Comparison of ENCODE assay signal across 26 mouse cellular contexts in genomic region chr11:67199752-67200151, GRCm38 (mm10). TPM values are rescaled to one million over a fixed set of nuclear protein-coding genes. Genes with fewer than 3 reads are reported as not detected.
DNase-seq lines count a peak whose midpoint lies in the region; ATAC-seq and TF ChIP-seq lines count a peak whose summit lies in the region.
"Had no signal": no experiment of that assay in that cellular context is flagged by ENCODE, and none has a peak within 500 bp of the region (broad histone marks: within the 10 kb centered on the region; RNA-seq: fewer than 3 reads in every experiment).

Myh1 (plus strand) TSS chr11:67200052.

- WGBS in kidney, adult 2 months, result 51% methylated on average over 4 of the region's 4 CpGs
- 78% methylated on average over 4 of the region's 4 CpGs for WGBS in intestine, postnatal 0 days
- 75% methylated on average over 4 of the region's 4 CpGs for WGBS in lung, postnatal 0 days

- TF ChIP-seq POLR2A in kidney, adult 2 months (IDR thresholded peaks at IDR 0.05; ENCODE audit: low read depth, low read length), result no peak

- DNase-seq in kidney, adult 2 months, result no peak
- no peak for DNase-seq in kidney, adult 8-10 months
- DNase-seq in gastrocnemius, adult 2 months, result no peak
- DNase-seq in gastrocnemius, postnatal 36 days, result no peak
- DNase-seq in lung, postnatal 0 days (ENCODE audit: low spot score), result no peak
- DNase-seq: cerebellum, adult 18-20 months; cerebellum, postnatal 14 days; kidney, postnatal 14 days; liver; lung, embryonic 14.5 days; right cerebral cortex, adult 18-20 months; thymus, adult 2 months; thymus, postnatal 36 days had no signal

- no peak for TF ChIP-seq EP300 in lung, postnatal 0 days (IDR thresholded peaks at IDR 0.05)

- no peaks in the 10 kb centered on the region for H3K9me3 ChIP-seq in intestine, postnatal 0 days (ENCODE audit: control insufficient read depth)
- no peaks in the 10 kb centered on the region for H3K9me3 ChIP-seq in lung, postnatal 0 days (ENCODE audit: low read length)
- H3K9me3 ChIP-seq: forebrain, embryonic 12.5 days; heart, embryonic 15.5 days; intestine, embryonic 15.5 days; neural tube, embryonic 12.5 days had no signal

- no peak within 1 kb of the TSS for H3K9ac ChIP-seq in intestine, postnatal 0 days (ENCODE audit: low read depth, low read length)
- H3K9ac ChIP-seq in lung, postnatal 0 days (replicated peaks; ENCODE audit: low read depth), result no peak within 1 kb of the TSS
- H3K9ac ChIP-seq: forebrain, embryonic 12.5 days; heart, embryonic 15.5 days; intestine, embryonic 15.5 days; liver, embryonic 14.5 days; lung, embryonic 14.5 days; neural tube, embryonic 12.5 days had no signal

- no peak for TF ChIP-seq CTCF in kidney, adult 2 months (conservative IDR thresholded peaks at IDR 0.05; ENCODE audit: insufficient read depth, insufficient read length, low read depth, low read length)
- no peak for TF ChIP-seq CTCF in gastrocnemius, adult 2 months (IDR thresholded peaks at IDR 0.05)
- no peak for TF ChIP-seq CTCF in intestine, postnatal 0 days (IDR thresholded peaks at IDR 0.05; ENCODE audit: low read depth)
- no peak for TF ChIP-seq CTCF in lung, postnatal 0 days (IDR thresholded peaks at IDR 0.05)

- H3K4me2 ChIP-seq in intestine, postnatal 0 days (replicated peaks; ENCODE audit: low read depth), result no peak within 1 kb of the TSS
- H3K4me2 ChIP-seq in lung, postnatal 0 days (replicated peaks; ENCODE audit: low read depth, low read length), result no peak within 1 kb of the TSS
- H3K4me2 ChIP-seq: forebrain, embryonic 12.5 days; heart, embryonic 15.5 days; intestine, embryonic 15.5 days; lung, embryonic 14.5 days; midbrain, embryonic 11.5 days; neural tube, embryonic 12.5 days had no signal

- no peaks in the 10 kb centered on the region for H3K27me3 ChIP-seq in kidney, adult 2 months (replicated peaks; ENCODE audit: control insufficient read depth, insufficient read depth, low read length)
- H3K27me3 ChIP-seq in intestine, postnatal 0 days (replicated peaks; ENCODE audit: control insufficient read depth, insufficient read depth, low read length), result no peaks in the 10 kb centered on the region
- H3K27me3 ChIP-seq in lung, postnatal 0 days (replicated peaks; ENCODE audit: insufficient read depth, low read length), result no peaks in the 10 kb centered on the region
- H3K27me3 ChIP-seq: forebrain, embryonic 12.5 days; heart, embryonic 15.5 days; intestine, embryonic 15.5 days; neural tube, embryonic 12.5 days had no signal

- no peaks in the 10 kb centered on the region for H3K36me3 ChIP-seq in kidney, adult 2 months (ENCODE audit: control insufficient read depth, insufficient read depth, low read length)
- H3K36me3 ChIP-seq in intestine, postnatal 0 days (ENCODE audit: control insufficient read depth, insufficient read depth), result no peaks in the 10 kb centered on the region
- no peaks in the 10 kb centered on the region for H3K36me3 ChIP-seq in lung, postnatal 0 days (ENCODE audit: insufficient read depth, low read length)
- H3K36me3 ChIP-seq: forebrain, embryonic 12.5 days; heart, embryonic 15.5 days; intestine, embryonic 15.5 days; neural tube, embryonic 12.5 days had no signal

- intact Hi-C loops in gastrocnemius, adult 2 months (cut with DNase I), result loop anchor here (5.0 kb wide), 1 partner anchor 52 kb away; no protein-coding TSS in a partner anchor
- intact Hi-C loops in gastrocnemius, postnatal 36 days (cut with DNase I), result no loop called here

- H3K4me1 ChIP-seq in kidney, adult 2 months (ENCODE audit: control insufficient read depth, insufficient read depth, low read length), result no peaks in the 10 kb centered on the region
- H3K4me1 ChIP-seq in intestine, postnatal 0 days (replicated peaks; ENCODE audit: control insufficient read depth, insufficient read depth, low read length), result no peaks in the 10 kb centered on the region
- H3K4me1 ChIP-seq in lung, postnatal 0 days (ENCODE audit: insufficient read depth, low read depth, low read length), result no peaks in the 10 kb centered on the region
- H3K4me1 ChIP-seq: forebrain, embryonic 12.5 days; heart, embryonic 15.5 days; intestine, embryonic 15.5 days; neural tube, embryonic 12.5 days had no signal

- H3K4me3 ChIP-seq in kidney, adult 2 months (ENCODE audit: insufficient read depth, low read depth, low read length), result no peak within 1 kb of the TSS
- peak within 1 kb of the TSS; percentile 59 for H3K4me3 ChIP-seq in gastrocnemius, adult 2 months
- H3K4me3 ChIP-seq in intestine, postnatal 0 days (ENCODE audit: low read depth, low read length), result no peak within 1 kb of the TSS
- no peak within 1 kb of the TSS for H3K4me3 ChIP-seq in lung, postnatal 0 days (ENCODE audit: low read depth, low read length)
- H3K4me3 ChIP-seq: erythroblast, embryonic 14.5 days; forebrain, embryonic 12.5 days; heart, embryonic 15.5 days; intestine, embryonic 15.5 days; neural tube, embryonic 12.5 days had no signal

- no peak for ATAC-seq in erythroid progenitor cell, adult 5-6 weeks (replicated peaks; ENCODE audit: low FRiP score, poor library complexity, severe bottlenecking)
- no peak for ATAC-seq in intestine, postnatal 0 days
- no peak for ATAC-seq in lung, postnatal 0 days
- ATAC-seq: hindbrain, postnatal 0 days; intestine, embryonic 15.5 days; midbrain, embryonic 16.5 days had no signal

- no peak within 1 kb of the TSS for H3K27ac ChIP-seq in kidney, adult 2 months (ENCODE audit: insufficient read depth, low read depth, low read length)
- H3K27ac ChIP-seq in gastrocnemius, adult 2 months, result peak within 1 kb of the TSS; percentile 73
- no peak within 1 kb of the TSS for H3K27ac ChIP-seq in intestine, postnatal 0 days (ENCODE audit: low read depth, low read length)
- H3K27ac ChIP-seq in lung, postnatal 0 days (ENCODE audit: low read length), result no peak within 1 kb of the TSS
- H3K27ac ChIP-seq: forebrain, embryonic 12.5 days; heart, embryonic 15.5 days; hindbrain, postnatal 0 days; intestine, embryonic 15.5 days; liver, embryonic 14.5 days; neural tube, embryonic 12.5 days had no signal

RNA-seq across cellular contexts. Expression of gene Myh1, which starts in this region (rescaled TPM):
- polyA plus RNA-seq in kidney, adult 2 months (2012; rRNA removed), result 0.15 and 13.5 TPM in 2 replicates
- total RNA-seq in gastrocnemius, adult 2 months (2021), result 1,000 to 10,000 TPM; 1,466 to 5,880 TPM
- total RNA-seq in gastrocnemius, postnatal 36 days (2021), result 1,000 to 10,000 TPM; 2,071 to 3,124 TPM
- not detected in 2 replicates for total RNA-seq in erythroid progenitor cell, adult 5-6 weeks (2015; ENCODE audit: low replicate concordance)
- total RNA-seq in erythroid progenitor cell, adult 5-6 weeks (2017; ENCODE audit: low replicate concordance), result not detected in 2 replicates
- polyA plus RNA-seq in intestine, postnatal 0 days (2015; fragmentation: Nextera tagmentation; extraction: Ambion mirVana), result 0.03 TPM in 1 of 2 replicates, not detected in the other
- 0.02 TPM in 1 of 2 replicates, not detected in the other for polyA plus RNA-seq in lung, postnatal 0 days (2015; fragmentation: Nextera tagmentation; extraction: Ambion mirVana)
- total RNA-seq: heart, postnatal 25 days; megakaryocyte, adult 5-6 weeks had no signal
- polyA plus RNA-seq: erythroblast, embryonic 14.5 days; forebrain, embryonic 12.5 days; intestine, embryonic 15.5 days; lung, embryonic 14.5 days; midbrain, embryonic 11.5 days; neural tube, embryonic 12.5 days had no signal

Comparison
In these comparisons a context has a peak if more than half of its experiments do, and no peak if none do; other contexts are left out.
1. RNA of gene Myh1 (total RNA-seq): 1,466 to 5,880 TPM in gastrocnemius, adult 2 months and 2,071 to 3,124 TPM in gastrocnemius, postnatal 36 days; not detected in erythroid progenitor cell, adult 5-6 weeks; every median in the first group is over 1,000 times any median in the second.